Mouse (Mus musculus): Measurements from ENCODE around the gene Zfyve28.

DNA sequence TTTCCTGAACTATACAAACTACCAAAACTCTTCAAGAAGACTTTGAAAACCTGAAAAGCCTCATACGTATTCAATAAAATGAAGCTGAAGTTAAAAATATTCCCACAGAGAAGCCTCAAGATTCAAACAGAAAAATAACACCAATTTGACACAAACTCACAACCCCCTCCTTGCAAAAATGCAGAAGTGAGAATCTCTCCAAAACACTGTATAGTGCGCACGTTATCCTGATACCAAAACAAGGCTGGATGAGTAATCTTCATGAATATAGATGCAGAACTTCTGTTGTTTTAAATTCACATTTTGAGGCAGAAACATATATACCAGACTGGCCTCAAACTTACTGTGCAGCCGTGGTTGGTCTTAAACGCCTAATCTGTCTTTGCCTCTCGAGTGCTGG, 49.8 kb downstream of the Zfyve28 start:
- TF ChIP-seq CTCF (IDR thresholded peaks at IDR 0.05) (no peak), EP300 (IDR thresholded peaks at IDR 0.05) (no peak)

All from lung, postnatal 0 days (tissue).